In genomic region chr9:33050789-33051188, GRCm38 (mm10) we compare ENCODE assay signal across 29 mouse cellular contexts.
DNase-seq lines count a peak whose midpoint lies in the region; ATAC-seq lines count a peak whose summit lies in the region.
"Had no signal": no experiment of that assay in that cellular context is flagged by ENCODE, and none has a peak within 500 bp of the region (broad histone marks: within the 10 kb centered on the region; RNA-seq: fewer than 3 reads in every experiment).

No protein-coding gene starts in this region.

- H3K9ac ChIP-seq in forebrain, embryonic 14.5 days (ENCODE audit: low read length), result no peak overlapping the region
- H3K9ac ChIP-seq in heart, embryonic 12.5 days, result no peak overlapping the region
- H3K9ac ChIP-seq: hindbrain, embryonic 12.5 days; intestine, embryonic 15.5 days; limb, embryonic 15.5 days; liver, embryonic 13.5 days; lung, embryonic 14.5 days had no signal

- no peak overlapping the region for H3K27ac ChIP-seq in forebrain, embryonic 14.5 days (ENCODE audit: low read depth, low read length)
- no peak overlapping the region for H3K27ac ChIP-seq in forebrain, embryonic 10.5 days
- no peak overlapping the region for H3K27ac ChIP-seq in heart, embryonic 12.5 days (ENCODE audit: poor library complexity, severe bottlenecking)
- H3K27ac ChIP-seq: hindbrain, embryonic 12.5 days; hindbrain, postnatal 0 days; intestine, embryonic 15.5 days; limb, embryonic 15.5 days; liver, embryonic 13.5 days had no signal

- H3K4me2 ChIP-seq in forebrain, embryonic 14.5 days (ENCODE audit: low read length), result no peak overlapping the region
- no peak overlapping the region for H3K4me2 ChIP-seq in heart, embryonic 12.5 days
- H3K4me2 ChIP-seq: hindbrain, embryonic 12.5 days; intestine, embryonic 15.5 days; limb, embryonic 15.5 days; liver, embryonic 13.5 days; lung, embryonic 14.5 days; midbrain, embryonic 11.5 days had no signal

- H3K27me3 ChIP-seq in forebrain, embryonic 14.5 days (replicated peaks; ENCODE audit: control insufficient read depth, insufficient read depth, low read length), result no peaks in the 10 kb centered on the region
- H3K27me3 ChIP-seq in forebrain, embryonic 10.5 days (ENCODE audit: poor library complexity, severe bottlenecking), result no peaks in the 10 kb centered on the region
- H3K27me3 ChIP-seq in heart, embryonic 12.5 days (replicated peaks), result no peaks in the 10 kb centered on the region
- H3K27me3 ChIP-seq: CH12.LX; hindbrain, embryonic 12.5 days; intestine, embryonic 15.5 days; limb, embryonic 15.5 days; liver, embryonic 13.5 days had no signal

- H3K4me1 ChIP-seq in forebrain, embryonic 14.5 days (ENCODE audit: control insufficient read depth, insufficient read depth, low read length), result no peaks in the 10 kb centered on the region
- no peaks in the 10 kb centered on the region for H3K4me1 ChIP-seq in forebrain, embryonic 10.5 days
- no peaks in the 10 kb centered on the region for H3K4me1 ChIP-seq in heart, embryonic 12.5 days (replicated peaks)
- H3K4me1 ChIP-seq: hindbrain, embryonic 12.5 days; intestine, embryonic 15.5 days; limb, embryonic 15.5 days; liver, embryonic 13.5 days had no signal

- no peak overlapping the region for H3K4me3 ChIP-seq in forebrain, embryonic 14.5 days (ENCODE audit: low read depth, low read length)
- H3K4me3 ChIP-seq in forebrain, embryonic 10.5 days, result no peak overlapping the region
- no peak overlapping the region for H3K4me3 ChIP-seq in heart, embryonic 12.5 days
- H3K4me3 ChIP-seq: hindbrain, embryonic 12.5 days; intestine, embryonic 15.5 days; limb, embryonic 10.5 days; limb, embryonic 15.5 days; liver, embryonic 13.5 days had no signal

- no peak for ATAC-seq in forebrain, embryonic 14.5 days
- ATAC-seq in heart, embryonic 12.5 days (ENCODE audit: insufficient number of reproducible peaks, low FRiP score), result no peak
- ATAC-seq: activated CD4-positive, CD25-positive, alpha-beta regulatory T cell, adult 4 months; forebrain, embryonic 16.5 days; hindbrain, postnatal 0 days; intestine, embryonic 15.5 days; midbrain, embryonic 16.5 days had no signal

- no peaks in the 10 kb centered on the region for H3K36me3 ChIP-seq in forebrain, embryonic 14.5 days (ENCODE audit: control insufficient read depth, insufficient read depth, low read length)
- no peaks in the 10 kb centered on the region for H3K36me3 ChIP-seq in forebrain, embryonic 10.5 days (replicated peaks)
- H3K36me3 ChIP-seq in heart, embryonic 12.5 days, result no peaks in the 10 kb centered on the region
- H3K36me3 ChIP-seq: hindbrain, embryonic 12.5 days; intestine, embryonic 15.5 days; limb, embryonic 10.5 days; limb, embryonic 15.5 days; liver, embryonic 13.5 days had no signal

- WGBS in forebrain, embryonic 14.5 days, result 89% methylated on average over 4 of the region's 4 CpGs
- 93% methylated on average over 4 of the region's 4 CpGs for WGBS in forebrain, embryonic 10.5 days
- WGBS in heart, embryonic 12.5 days, result 87% methylated on average over 4 of the region's 4 CpGs

- DNase-seq in forebrain, embryonic 14.5 days (ENCODE audit: low spot score), result peak; percentile 27
- no peak for DNase-seq in forebrain, embryonic 10.5 days (ENCODE audit: extremely low spot score, low spot score)
- peak; percentile 9 for DNase-seq in heart, adult 8-10 months (ENCODE audit: low spot score)
- peak; percentile 15 to 40 for DNase-seq in kidney, postnatal 4 days
- no peak for DNase-seq in kidney, adult 11 months
- DNase-seq in heart, postnatal 4 days, result peak; percentile 12
- DNase-seq in urinary bladder, postnatal 36 days (ENCODE audit: low spot score in 2 of 2), result no peak
- DNase-seq: adrenal gland, adult 2 months; adrenal gland, postnatal 36 days; cerebellum, adult 9-10 months; cerebellum, postnatal 36 days; gastrocnemius, postnatal 10 days; layer of hippocampus, adult 9-11 months; liver, embryonic 13.5 days; lung, embryonic 14.5 days; lung, postnatal 36 days; spleen, adult 18-20 months; thymus, postnatal 14 days had no signal

- no peaks in the 10 kb centered on the region for H3K9me3 ChIP-seq in forebrain, embryonic 14.5 days (replicated peaks; ENCODE audit: control insufficient read depth, low read length)
- H3K9me3 ChIP-seq in forebrain, embryonic 10.5 days, result no peaks in the 10 kb centered on the region
- H3K9me3 ChIP-seq in heart, embryonic 12.5 days (replicated peaks), result no peaks in the 10 kb centered on the region
- H3K9me3 ChIP-seq: hindbrain, embryonic 12.5 days; intestine, embryonic 15.5 days; limb, embryonic 10.5 days; limb, embryonic 15.5 days; liver, embryonic 13.5 days had no signal

Comparison
In these comparisons a context has a peak if more than half of its experiments do, and no peak if none do; other contexts are left out.
1. DNase-seq: peak in forebrain, embryonic 14.5 days (single experiment), heart, adult 8-10 months (single experiment), kidney, postnatal 4 days (2 of 2) and heart, postnatal 4 days (single experiment); none in forebrain, embryonic 10.5 days (single experiment), kidney, adult 11 months (single experiment) and urinary bladder, postnatal 36 days (0 of 2).